Mouse (Mus musculus): ENCODE data around the gene Actr10. TPM values are rescaled to one million over a fixed set of nuclear protein-coding genes. Genes with fewer than 3 reads are reported as not detected.

Actr10 gene
- 106 and 109 TPM in 2 replicates for total RNA-seq (2023)

DNA sequence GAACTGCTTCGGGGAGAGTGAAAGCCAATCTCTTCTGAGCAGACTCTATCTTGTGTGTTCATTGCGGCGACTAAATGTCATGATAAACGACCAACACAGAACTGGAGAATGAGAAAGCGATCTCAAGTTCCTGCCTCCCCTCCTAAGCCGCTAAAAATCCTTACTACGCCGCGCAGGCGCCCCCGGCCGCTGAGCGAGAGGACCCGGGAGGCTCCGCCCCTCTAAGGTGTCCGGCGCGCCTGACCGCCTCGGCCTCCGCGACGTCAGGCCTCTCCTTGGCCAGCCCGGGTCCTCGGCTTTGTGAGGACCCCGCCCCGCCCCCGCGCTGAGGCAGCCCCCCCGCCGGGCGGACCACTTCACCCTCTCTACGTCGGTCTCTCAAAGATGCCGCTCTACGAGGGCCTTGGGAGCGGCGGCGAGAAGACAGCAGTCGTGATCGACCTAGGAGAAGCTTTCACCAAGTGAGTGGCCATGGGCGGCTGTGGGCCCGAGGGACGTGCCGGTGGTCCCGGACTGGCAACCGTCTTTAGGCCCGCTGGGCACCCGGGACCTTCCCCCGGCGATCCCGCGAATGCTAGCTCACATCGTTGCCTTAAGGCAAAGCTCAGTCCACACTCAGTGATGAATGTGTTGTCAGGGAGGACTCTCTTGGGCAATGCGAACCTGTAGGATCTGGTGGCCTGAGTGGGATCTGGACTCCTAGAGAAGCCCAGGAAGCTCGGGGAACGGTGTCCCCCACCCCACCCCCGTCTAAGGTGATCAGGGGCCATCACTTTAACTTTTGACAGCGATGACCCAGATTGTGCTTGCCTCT lies at the start of gene Actr10:
TSS of gene Actr10 (plus strand) at position 287 of the 814 bp plus-strand sequence.

DNA sequence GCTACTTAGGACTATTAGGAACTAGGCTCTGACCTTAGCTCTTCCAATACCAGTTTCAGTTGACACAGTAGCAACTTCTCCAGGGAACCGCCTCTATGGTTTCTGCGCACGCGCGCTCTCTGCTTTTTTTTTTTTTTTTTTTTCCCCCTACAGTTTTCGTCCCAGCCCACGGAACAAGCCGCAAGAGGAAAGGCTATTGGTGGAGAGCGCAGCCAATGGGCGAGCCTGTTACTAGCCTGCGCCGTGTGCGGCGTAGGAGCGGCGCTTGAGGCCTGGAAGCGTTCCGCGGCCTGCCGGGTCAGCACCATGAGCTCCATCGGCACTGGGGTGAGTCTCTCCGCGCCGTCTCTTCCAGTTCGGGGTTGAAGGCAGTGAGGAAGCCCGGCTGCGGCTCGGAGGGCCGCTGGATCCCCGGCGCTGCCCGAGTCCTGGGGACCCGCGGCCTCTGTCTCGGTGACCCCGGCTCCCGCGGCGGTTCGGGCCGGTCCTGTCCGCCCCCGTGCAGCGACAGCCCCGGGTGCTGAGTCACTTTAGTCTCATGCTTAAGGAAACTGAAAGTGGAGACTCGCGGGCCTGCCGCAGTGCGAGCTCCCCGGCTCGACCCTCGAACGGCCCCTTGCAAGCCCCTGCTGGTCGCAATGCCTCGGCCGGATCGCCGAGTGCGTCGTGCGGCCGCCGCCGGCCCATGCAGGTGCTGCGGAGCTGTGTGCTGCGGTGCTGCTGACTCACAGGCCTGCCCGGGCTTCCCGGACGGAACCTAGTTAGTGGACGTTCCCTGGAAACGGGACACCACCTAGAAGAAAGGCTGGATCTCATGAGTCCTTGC lies 37.0 kb downstream of the Actr10 start, which contains the start of gene Psma3:
TSS of gene Psma3 (plus strand) at position 181 of the 826 bp plus-strand sequence.

Other genes starting within 250 kb of the Actr10 start
- gene Frmd6, start 112.3 kb upstream of the Actr10 start, total RNA-seq (2023): 1.9 and 2.1 TPM in 2 replicates
- gene Psma3, start 36.8 kb downstream of the Actr10 start, total RNA-seq (2023): 114 and 115 TPM in 2 replicates
- 64.0 and 87.8 TPM in 2 replicates for gene Arid4a, start 78.1 kb downstream of the Actr10 start, total RNA-seq (2023)
- not detected in 2 replicates for gene Tomm20l, start 173.6 kb downstream of the Actr10 start, total RNA-seq (2023)
- gene Timm9, start 198.8 kb downstream of the Actr10 start, total RNA-seq (2023): 4.6 and 7.9 TPM in 2 replicates
- gene 2700049A03Rik, start 199.0 kb downstream of the Actr10 start, total RNA-seq (2023): 5.9 and 8.5 TPM in 2 replicates

All from neutrophil, adult 65 days (primary cell).